Mouse (Mus musculus) heart, adult 2 months (tissue): ENCODE results near the gene Gca. TPM values are rescaled to one million over a fixed set of nuclear protein-coding genes. Genes with fewer than 3 reads are reported as not detected.

Experiments
- DNase-seq, 2 experiments: peaks; one replicate each; pipeline ENCODE4 v3.0.0; 2021
- H3K27ac ChIP-seq: fragments of 200-600 bp; 2 replicates; pipeline ENCODE4 v1.8.1; 2022
- H3K27me3 ChIP-seq: fragments of 200-500 bp; 2 replicates; pipeline ENCODE4 v1.6.1; 2012; ENCODE audit warnings: mild to moderate bottlenecking, low read length, inconsistent platforms, mixed read lengths; ENCODE audit not compliant: control insufficient read depth, insufficient read depth
- H3K36me3 ChIP-seq: fragments of 200-500 bp; 2 replicates; pipeline ENCODE4 v1.6.1; 2012; ENCODE audit warnings: low read length, inconsistent platforms; ENCODE audit not compliant: control insufficient read depth, insufficient read depth
- H3K4me1 ChIP-seq: fragments of 200-500 bp; 2 replicates; pipeline ENCODE4 v1.6.1; 2011; ENCODE audit warnings: low read length; ENCODE audit not compliant: control insufficient read depth, insufficient read depth
- H3K4me3 ChIP-seq: fragments of 200-600 bp; 2 replicates; pipeline ENCODE4 v1.8.1; 2022
- H3K79me2 ChIP-seq: fragments of 200-500 bp; replicated peaks from 2 replicates; pipeline ENCODE4 v1.6.1; 2012; ENCODE audit warnings: mild to moderate bottlenecking, inconsistent platforms, low read length, moderate library complexity, mixed read lengths; ENCODE audit not compliant: control insufficient read depth, insufficient read depth
- H3K9ac ChIP-seq: fragments of 200-500 bp; 2 replicates; pipeline ENCODE4 v1.6.1; 2012; ENCODE audit warnings: low read depth, mild to moderate bottlenecking, control low read depth, inconsistent platforms, low read length, mixed read lengths
- CTCF ChIP-seq: fragments of 200-600 bp; IDR thresholded peaks from 2 replicates; pipeline ENCODE4 v1.8.1; 2022; ENCODE audit warnings: antibody characterized with exemption, mild to moderate bottlenecking, moderate library complexity
- EP300 ChIP-seq: fragments of 200-500 bp; IDR thresholded peaks from 2 replicates; pipeline ENCODE4 v1.6.1; 2011; ENCODE audit warnings: low read depth, low read length, control low read depth; ENCODE audit not compliant: insufficient read depth
- POLR2A ChIP-seq: fragments of 200-500 bp; IDR thresholded peaks from 2 replicates; pipeline ENCODE4 v1.6.1; 2011; ENCODE audit warnings: mild to moderate bottlenecking, low read depth, low read length, control low read depth; ENCODE audit not compliant: insufficient read depth
- WGBS: fragments of 180-500 bp; shearing (Covaris S2); methylation state at CpG from one replicate; pipeline ENCODE4 v1.1.7; 2018; 5-methylcytosine and 5-hydroxymethylcytosine counted together
- intact Hi-C: fragments of 180-260 bp; cut with DNase I; formaldehyde crosslinking; loops from one replicate; pipeline ENCODE4 v1.15.1; 2025
- long read RNA-seq: library from polyadenylated mRNA; stranded (forward); transcript quantifications from one replicate; pipeline ENCODE4 v2.0.0, GENCODE M21; 2021
- polyA plus RNA-seq: library from polyadenylated mRNA; depleted of rRNA; stranded (reverse); fragments of >200 nt; gene quantifications from 2 replicates; pipeline ENCODE4 v1.2.3, GENCODE M21; 2012; rRNA removed
- total RNA-seq, 2 experiments: library from RNA; stranded (reverse); gene quantifications; 2 replicates each; pipeline ENCODE4 v1.2.3; 2021

The Gca gene
- total RNA-seq (10 to 100 TPM; 22.8 to 26.2 TPM), polyA plus RNA-seq (12.9 and 17.8 TPM in 2 replicates)
- long read RNA-seq, transcript Gca-201 (8 exons, 3,330 nt): major isoform, 26 of 28 reads
- long read RNA-seq, partial matches to known transcripts: 0 of 28 reads
- long read RNA-seq, other reads (novel, unspliced or antisense): 2 of 28 reads

DNA sequence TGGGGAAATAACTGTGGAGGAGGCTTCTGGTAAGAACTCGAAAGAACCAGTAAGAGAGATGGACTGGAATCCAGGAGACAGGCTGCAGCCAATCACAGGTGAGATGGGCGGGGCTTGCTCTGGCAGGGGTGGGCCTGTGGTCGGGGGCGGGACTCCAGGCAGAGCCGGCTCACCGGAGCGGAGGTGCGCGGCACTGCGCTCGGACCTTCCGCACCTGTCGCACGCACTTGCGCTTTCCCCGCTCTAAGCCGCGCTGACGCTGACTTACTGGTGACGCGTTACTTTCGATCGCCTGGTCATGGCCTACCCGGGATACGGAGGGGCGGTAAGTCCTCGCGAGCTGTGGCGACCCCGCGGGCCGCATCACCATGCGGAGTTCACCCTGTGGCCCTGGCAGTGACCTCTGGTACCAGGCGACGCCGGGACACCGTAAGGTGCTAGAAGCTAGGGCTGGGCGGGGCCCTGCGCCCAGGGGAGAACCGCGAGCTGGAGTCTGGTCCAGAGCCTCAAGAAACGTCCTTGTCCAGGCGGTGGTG is at the start of gene Gca:
TSS of gene Gca (plus strand) at position 151 of the 536 bp plus-strand sequence.
- Histone ChIP-seq H3K4me3 (peak within 1 kb of the TSS; percentile 79), H3K79me2 (no peaks in the 10 kb centered on the region), H3K27ac (peak within 1 kb of the TSS; percentile 70), H3K9ac (peak within 1 kb of the TSS; percentile 57), H3K36me3 (no peaks in the 10 kb centered on the region), H3K4me1 (no peaks in the 10 kb centered on the region), H3K27me3 (no peaks in the 10 kb centered on the region)
- DNase-seq: peak; percentile 72 to 82
- 1% methylated on average over 43 of the region's 43 CpGs for WGBS
- intact Hi-C loops: no loop called here
- TF ChIP-seq EP300: no peak
- no peak for TF ChIP-seq CTCF
- TF ChIP-seq POLR2A: no peak

DNA sequence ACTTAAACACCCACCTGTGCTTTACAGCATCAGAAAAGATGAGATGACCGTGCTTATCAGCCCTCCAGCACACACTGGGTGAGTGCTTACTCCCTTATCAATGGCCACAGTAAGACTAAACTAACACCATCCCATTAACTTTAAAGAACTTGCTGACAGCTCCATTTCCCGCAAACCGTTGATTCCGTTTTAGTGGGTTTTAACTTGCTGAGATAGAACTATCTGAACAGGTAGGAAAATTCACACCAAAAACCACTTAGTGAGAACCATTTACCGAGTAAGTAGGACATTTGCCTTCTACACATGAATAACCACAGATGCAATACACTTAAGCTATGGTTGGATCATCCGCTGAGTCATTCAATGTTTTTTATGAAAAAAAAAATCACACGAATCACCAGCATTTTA is 45.1 kb upstream of the Gca start:
- TF ChIP-seq CTCF (no peak), POLR2A (no peak), EP300 (no peak)
- no peak for DNase-seq
- H3K9ac ChIP-seq: no peak overlapping the region
- no peak overlapping the region for H3K4me3 ChIP-seq
- no peaks in the 10 kb centered on the region for H3K27me3 ChIP-seq
- intact Hi-C loops: no loop called here
- WGBS: 60% methylated on average over 7 of the region's 7 CpGs
- no peaks in the 10 kb centered on the region for H3K36me3 ChIP-seq
- H3K27ac ChIP-seq: no peak overlapping the region
- no peaks in the 10 kb centered on the region for H3K4me1 ChIP-seq
- H3K79me2 ChIP-seq: no peaks in the 10 kb centered on the region

DNA sequence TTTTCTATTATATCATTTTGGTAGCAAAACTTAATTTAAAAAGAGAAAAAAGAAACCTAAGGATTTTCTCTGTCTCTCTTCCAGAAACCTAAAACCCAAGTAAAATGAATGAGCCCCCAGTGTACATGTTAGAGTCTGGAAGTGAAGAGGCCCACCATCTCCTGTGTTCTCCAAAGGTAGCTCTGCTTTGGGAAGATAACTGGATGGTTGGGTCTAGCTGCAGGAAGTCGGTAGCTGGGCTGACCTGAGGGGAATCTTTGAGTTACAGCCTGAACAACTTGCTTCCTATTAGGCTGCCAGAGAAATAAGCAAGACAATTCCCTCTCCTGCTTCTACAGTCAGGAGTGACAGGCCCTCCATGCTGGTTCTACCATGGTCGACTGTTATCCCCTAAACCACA is 44.4 kb upstream of the Gca start:
- intact Hi-C loops: loop anchor here (10.0 kb wide), 1 partner anchor 165 kb away; no protein-coding TSS in a partner anchor
- DNase-seq: no peak
- TF ChIP-seq POLR2A: no peak
- TF ChIP-seq EP300: no peak
- TF ChIP-seq CTCF: no peak

DNA sequence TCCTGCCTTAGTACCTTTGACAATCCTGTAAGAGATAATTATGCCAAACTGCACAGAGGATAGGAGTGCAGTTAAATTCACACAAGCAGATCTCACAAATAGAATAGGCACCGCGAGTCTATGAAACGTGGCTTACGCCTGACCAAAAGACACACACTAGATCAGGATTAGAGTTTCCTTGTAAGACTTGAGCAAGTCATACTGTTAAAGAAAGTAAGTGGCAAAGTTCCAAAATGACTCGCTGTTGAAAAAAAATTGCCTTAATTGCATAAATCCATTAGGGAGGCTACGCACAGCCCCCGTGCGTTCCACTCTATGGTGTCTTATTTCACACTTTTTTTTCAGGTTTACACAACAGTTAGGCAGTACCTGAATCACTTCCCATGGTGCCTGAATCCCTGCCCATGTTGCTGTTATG is 41.1 kb upstream of the Gca start:
- 77% methylated on average over 8 of the region's 8 CpGs for WGBS
- intact Hi-C loops: loop anchor here (10.0 kb wide), 1 partner anchor 168 kb away; no protein-coding TSS in a partner anchor
- TF ChIP-seq CTCF (no peak), POLR2A (no peak), EP300 (no peak)

More for the DNA sequence above, 44.4 kb upstream of the Gca start:
- H3K4me1 ChIP-seq: no peaks in the 10 kb centered on the region
- WGBS: 38% methylated on average over 2 of the region's 2 CpGs
- no peak overlapping the region for H3K27ac ChIP-seq
- H3K27me3 ChIP-seq: no peaks in the 10 kb centered on the region
- H3K36me3 ChIP-seq: no peaks in the 10 kb centered on the region
- H3K79me2 ChIP-seq: no peaks in the 10 kb centered on the region
- no peak overlapping the region for H3K9ac ChIP-seq
- H3K4me3 ChIP-seq: no peak overlapping the region

DNA sequence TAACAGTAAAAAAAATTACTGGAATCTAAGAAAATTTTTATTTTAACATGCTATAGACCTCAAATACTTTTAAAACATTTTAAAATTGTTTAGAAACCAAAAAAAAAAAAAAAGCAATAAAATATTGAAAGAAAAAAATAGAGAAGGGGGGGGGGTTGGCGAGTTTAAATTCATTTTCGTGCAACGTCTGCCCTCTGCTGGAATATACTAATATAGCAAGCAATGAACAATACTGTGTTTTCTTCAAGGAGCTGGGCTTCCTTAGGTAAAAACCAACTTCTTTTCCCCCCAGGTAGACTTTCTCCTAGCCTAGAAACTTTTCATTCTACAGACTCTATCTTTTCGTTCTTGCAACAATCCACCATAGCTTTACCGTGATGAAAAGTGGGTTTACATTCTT is 36.4 kb upstream of the Gca start:
- TF ChIP-seq CTCF: peak; percentile 79
- no peak for TF ChIP-seq POLR2A
- H3K79me2 ChIP-seq: no peaks in the 10 kb centered on the region
- no peaks in the 10 kb centered on the region for H3K4me1 ChIP-seq
- H3K36me3 ChIP-seq: no peaks in the 10 kb centered on the region
- no peak overlapping the region for H3K27ac ChIP-seq
- no peak overlapping the region for H3K9ac ChIP-seq
- no peak overlapping the region for H3K4me3 ChIP-seq
- DNase-seq: no peak
- H3K27me3 ChIP-seq: no peaks in the 10 kb centered on the region
- intact Hi-C loops: loop anchor here (5.0 to 10.0 kb wide), 3 partner anchors 80 to 280 kb away; no protein-coding TSS in a partner anchor
- 9% methylated on average over 5 of the region's 5 CpGs for WGBS

More for the DNA sequence above, 41.1 kb upstream of the Gca start:
- Histone ChIP-seq H3K9ac (no peak overlapping the region), H3K27ac (no peak overlapping the region), H3K4me1 (no peaks in the 10 kb centered on the region), H3K4me3 (no peak overlapping the region), H3K27me3 (no peaks in the 10 kb centered on the region), H3K79me2 (no peaks in the 10 kb centered on the region), H3K36me3 (no peaks in the 10 kb centered on the region)
- DNase-seq: no peak

DNA sequence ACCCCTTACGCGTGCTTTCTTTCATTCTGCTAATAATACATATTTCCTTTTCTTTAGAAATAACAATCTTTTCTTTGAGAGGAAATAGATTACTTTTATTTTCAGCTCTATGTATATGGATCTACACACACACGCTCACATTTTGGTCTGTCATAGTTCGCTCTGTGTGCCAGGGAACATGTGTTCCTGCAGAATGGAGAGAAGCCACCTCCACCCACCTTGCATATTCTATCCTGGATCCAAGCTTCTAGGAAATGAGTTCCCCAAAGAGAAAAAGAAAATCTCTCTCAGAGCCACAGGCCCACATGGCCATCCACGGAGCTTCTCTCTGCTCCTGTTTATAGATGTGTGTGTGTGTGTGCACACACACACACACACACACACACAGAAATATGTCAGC is 35.7 kb upstream of the Gca start:
- no peak for DNase-seq
- H3K9ac ChIP-seq: no peak overlapping the region
- no peaks in the 10 kb centered on the region for H3K27me3 ChIP-seq
- no peaks in the 10 kb centered on the region for H3K4me1 ChIP-seq
- intact Hi-C loops: loop anchor here (5.0 to 10.0 kb wide), 3 partner anchors 81 to 281 kb away; no protein-coding TSS in a partner anchor
- TF ChIP-seq EP300 (no peak), CTCF (no peak), POLR2A (no peak)
- H3K4me3 ChIP-seq: no peak overlapping the region
- H3K36me3 ChIP-seq: no peaks in the 10 kb centered on the region
- H3K27ac ChIP-seq: no peak overlapping the region
- H3K79me2 ChIP-seq: no peaks in the 10 kb centered on the region
- WGBS: 91% methylated on average over 5 of the region's 5 CpGs
